Mouse (Mus musculus) left cerebral cortex, postnatal 36 days (tissue): ENCODE results near the gene Ttn. TPM values are rescaled to one million over a fixed set of nuclear protein-coding genes. Genes with fewer than 3 reads are reported as not detected.

Source experiments
- DNase-seq, 2 experiments: peaks; one replicate each; pipeline ENCODE4 v3.0.0; 2021 to 2022; ENCODE audit warnings: low spot score in 2 of 2, mixed read lengths in 1 of 2
- intact Hi-C: fragments of 180-260 bp; cut with DNase I; formaldehyde crosslinking; loops from one replicate; pipeline ENCODE4 v1.15.1; 2025
- total RNA-seq, 2 experiments: library from RNA; stranded (reverse); gene quantifications; 2 replicates each; pipeline ENCODE4 v1.2.3; 2021

Gene Ttn
- total RNA-seq, 2 experiments from 2014 or later, result 0.36 to 0.81 TPM

- intact Hi-C loops, result no loop called here
- DNase-seq, result peak; percentile 87
These were observed 307.5 kb downstream of the Ttn start, which contains the start of gene Plekha3 for GRCm38 (mm10) chr2:76674725-76675427. Gene Plekha3 (plus strand): TSS chr2:76675281.

DNA sequence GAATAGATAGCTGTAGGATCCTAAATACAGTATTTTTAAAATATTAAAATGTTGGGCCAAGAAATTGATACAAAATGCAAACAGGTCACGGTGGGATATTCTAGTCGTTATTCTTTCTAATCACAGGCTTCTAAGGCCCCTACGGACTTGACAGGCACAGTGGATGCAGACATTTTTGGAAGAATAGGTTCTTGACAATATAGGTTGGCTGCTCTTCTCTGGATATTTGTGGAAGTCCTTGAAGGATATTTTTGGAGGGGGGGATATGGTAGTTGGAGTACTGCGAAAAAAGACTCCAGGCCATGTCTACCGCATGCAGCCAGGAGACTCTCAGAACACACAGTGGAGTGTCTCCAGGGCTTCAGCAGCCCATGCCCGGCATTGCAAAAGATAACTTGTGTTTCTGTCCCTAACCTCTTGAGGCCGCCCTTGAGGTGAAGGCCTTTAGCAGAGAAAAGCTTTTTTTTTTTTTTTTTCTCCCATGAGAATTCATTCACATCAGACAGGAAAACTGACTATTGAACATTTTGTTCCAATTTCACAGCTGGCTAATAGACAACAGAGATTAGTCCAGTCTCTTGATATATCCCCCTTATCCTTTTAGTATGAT lies 308.8 kb downstream of the Ttn start:
- DNase-seq, result no peak
- intact Hi-C loops, result loop anchor here (2.0 kb wide), 1 partner anchor 25 kb away; the partner anchor contains the start of genes Pjvk and Prkra

DNA sequence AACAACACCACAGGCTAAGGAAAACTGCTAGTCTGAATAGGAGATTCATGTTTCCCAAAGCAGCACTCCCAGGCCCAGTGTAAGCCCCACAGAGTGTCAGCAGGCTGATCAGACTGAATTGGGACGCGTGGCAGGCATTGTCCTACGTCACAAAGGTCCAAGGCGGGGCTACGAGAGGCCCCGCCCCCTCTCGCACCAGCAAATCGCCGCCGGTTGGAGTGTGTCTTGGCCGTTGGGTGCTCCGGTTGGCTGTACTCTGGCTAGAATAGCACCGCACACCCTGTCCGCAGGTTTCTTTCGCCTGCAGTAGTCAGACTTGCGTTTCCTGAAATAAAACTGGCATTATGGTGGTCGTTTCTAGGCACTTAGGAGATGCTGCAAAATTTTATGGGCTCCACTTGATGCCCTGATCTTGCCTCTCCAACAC lies 309.4 kb downstream of the Ttn start, which contains the start of gene Fkbp7:
Gene Fkbp7 (minus strand): TSS at position 151 of the 427 bp plus-strand sequence.
- peak; percentile 83 to 87 for DNase-seq
- intact Hi-C loops, result loop anchor here (2.0 kb wide), 1 partner anchor 24 kb away; the partner anchor contains the start of genes Pjvk and Prkra

GRCm38 (mm10) chr2:76672134-76672745 lies 310.1 kb downstream of the Ttn start:
- DNase-seq, result no peak
- intact Hi-C loops, result loop anchor here (2.0 kb wide), 1 partner anchor 23 kb away; the partner anchor contains the start of genes Pjvk and Prkra

- intact Hi-C loops, result loop anchor here (2.0 kb wide), 1 partner anchor 23 kb away; the partner anchor contains the start of genes Pjvk and Prkra
- no peak for DNase-seq
These were observed 310.7 kb downstream of the Ttn start for GRCm38 (mm10) chr2:76671641-76672040.

GRCm38 (mm10) chr2:76667200-76667599 lies 315.1 kb downstream of the Ttn start:
- intact Hi-C loops, result no loop called here
- no peak for DNase-seq

DNA sequence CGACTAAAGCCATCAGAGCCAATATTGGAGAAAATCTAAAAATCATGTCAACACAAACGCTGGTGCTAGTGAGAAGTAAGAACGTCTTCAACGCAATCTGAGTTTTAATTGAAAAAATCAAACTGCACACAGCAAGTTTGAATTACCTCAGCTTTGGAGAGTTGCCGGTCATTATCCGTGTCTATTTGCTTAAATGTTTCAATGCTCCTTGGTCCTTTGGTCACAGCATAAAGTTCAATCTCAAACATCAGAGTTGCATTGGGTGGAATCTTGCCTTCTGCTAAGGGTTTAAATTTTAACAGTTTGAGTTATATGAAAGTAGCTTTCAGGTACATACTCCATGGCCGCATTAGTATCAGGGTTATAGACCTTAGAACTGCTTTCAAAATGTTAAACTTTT lies 316.8 kb downstream of the Ttn start:
- intact Hi-C loops, result no loop called here
- no peak for DNase-seq

DNA sequence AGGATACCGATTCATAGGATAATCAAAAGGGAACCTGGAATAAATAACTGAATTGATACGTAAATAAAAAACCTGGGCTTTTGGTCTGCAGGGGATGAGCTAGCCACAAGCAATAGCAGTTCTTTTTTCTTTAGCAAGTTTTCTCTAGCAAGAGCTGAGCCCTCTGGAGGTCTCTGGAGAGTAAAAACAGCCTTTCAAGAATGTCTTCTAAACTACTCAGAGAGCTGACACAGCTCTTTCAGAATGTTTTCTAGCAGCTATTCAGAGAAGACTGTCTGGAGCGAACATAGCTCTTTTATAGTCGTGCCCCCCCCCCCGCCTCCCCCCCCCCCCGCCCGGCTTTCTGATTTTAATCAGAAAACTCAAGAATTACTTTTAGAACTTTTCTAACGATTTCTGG lies 322.9 kb downstream of the Ttn start:
- intact Hi-C loops, result no loop called here
- DNase-seq, result no peak

DNA sequence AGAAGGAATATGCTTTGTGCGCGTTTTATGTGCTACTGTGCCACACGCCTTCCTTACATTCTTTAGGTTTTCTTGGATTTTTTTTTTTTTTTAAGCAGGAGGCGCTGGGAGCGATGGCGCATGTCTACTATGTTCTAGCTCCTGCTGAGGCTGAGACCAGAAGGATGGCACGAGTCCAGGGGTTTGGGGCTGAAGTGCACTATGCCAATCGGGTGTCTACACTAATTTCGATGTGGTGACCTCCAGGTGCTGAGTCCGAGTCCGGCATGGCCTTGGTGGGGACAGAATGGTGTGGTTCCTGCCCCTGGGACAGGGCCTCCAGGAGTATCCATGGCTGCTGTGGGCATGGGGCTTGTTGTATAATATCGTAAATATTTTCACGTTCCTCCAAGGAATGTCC lies 323.8 kb downstream of the Ttn start:
- DNase-seq, result no peak
- intact Hi-C loops, result no loop called here

DNA sequence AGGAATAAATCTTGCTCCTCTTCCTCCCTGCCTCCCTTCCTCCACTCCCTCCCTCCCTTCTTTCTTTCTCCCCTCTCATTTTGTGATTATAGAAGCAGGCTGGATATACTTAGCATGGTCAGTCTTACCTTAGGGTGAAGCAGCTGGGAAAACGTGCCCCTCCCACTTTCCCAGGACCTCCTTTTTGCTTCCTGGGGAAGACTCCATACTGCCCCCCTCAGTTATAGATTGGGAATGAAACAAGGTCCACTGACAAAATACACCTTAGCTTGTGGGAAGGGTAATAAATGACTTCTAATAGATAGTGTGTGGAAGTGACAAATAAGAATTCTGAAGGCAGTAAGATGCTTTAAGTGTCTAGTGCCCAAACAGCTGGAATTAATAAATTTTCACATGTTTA lies 326.4 kb downstream of the Ttn start:
- intact Hi-C loops, result no loop called here
- DNase-seq, result no peak

- intact Hi-C loops, result no loop called here
- DNase-seq, result no peak
These were observed 326.9 kb downstream of the Ttn start for GRCm38 (mm10) chr2:76655444-76655843.

- intact Hi-C loops, result no loop called here
- DNase-seq, result no peak
These were observed 327.7 kb downstream of the Ttn start for GRCm38 (mm10) chr2:76654646-76655045.

Other genes with a start within 250 kb of the Ttn start
- gene Ccdc141, start 188.1 kb upstream of the Ttn start, total RNA-seq, result 10 to 100 TPM; 21.5 to 24.2 TPM